Mouse (Mus musculus): Measurements from ENCODE around the gene Kif11. TPM values are rescaled to one million over a fixed set of nuclear protein-coding genes. Genes with fewer than 3 reads are reported as not detected.

The Kif11 gene
- polyA plus RNA-seq, 1 experiment from 2014 or later = 87.5 TPM

- Histone ChIP-seq H3K9me3 (ENCODE audit: low read depth, low read length) (no peaks in the 10 kb centered on the region), H3K27me3 (ENCODE audit: insufficient read depth, low read length) (no peaks in the 10 kb centered on the region), H3K4me1 (ENCODE audit: insufficient read depth) (no peaks in the 10 kb centered on the region), H3K36me3 (ENCODE audit: insufficient read depth) (no peaks in the 10 kb centered on the region), H3K4me2 (no peak overlapping the region), H3K9ac (no peak overlapping the region), H3K4me3 (ENCODE audit: low read depth, low read length) (no peak overlapping the region), H3K27ac (ENCODE audit: low read depth) (no peak overlapping the region)
- WGBS = 41% methylated on average over 5 of the region's 5 CpGs
- ATAC-seq (ENCODE audit: insufficient read depth) (no peak), DNase-seq (peak; percentile 22)
- no peak for TF ChIP-seq CTCF (IDR thresholded peaks at IDR 0.05; ENCODE audit: low read depth)
These were observed 13.7 kb upstream of the Kif11 start for GRCm38 (mm10) chr19:37362545-37362944.

GRCm38 (mm10) chr19:37363128-37363939, 12.9 kb upstream of the Kif11 start:
- DNase-seq = peak; percentile 20
- 71% methylated on average over 11 of the region's 11 CpGs for WGBS
- H3K4me2 ChIP-seq = no peak overlapping the region

GRCm38 (mm10) chr19:37368990-37369389, 7.2 kb upstream of the Kif11 start:
- TF ChIP-seq CTCF (IDR thresholded peaks at IDR 0.05; ENCODE audit: low read depth) = no peak
- no peak overlapping the region for H3K4me3 ChIP-seq (ENCODE audit: low read depth, low read length)
- H3K27ac ChIP-seq (ENCODE audit: low read depth) = no peak overlapping the region
- 68% methylated on average over 1 of the region's 1 CpGs for WGBS
- DNase-seq = no peak
- H3K36me3 ChIP-seq (ENCODE audit: insufficient read depth) = no peaks in the 10 kb centered on the region
- no peaks in the 10 kb centered on the region for H3K9me3 ChIP-seq (ENCODE audit: low read depth, low read length)
- H3K4me2 ChIP-seq = no peak overlapping the region
- no peak overlapping the region for H3K9ac ChIP-seq
- ATAC-seq (ENCODE audit: insufficient read depth) = no peak
- no peaks in the 10 kb centered on the region for H3K4me1 ChIP-seq (ENCODE audit: insufficient read depth)
- no peaks in the 10 kb centered on the region for H3K27me3 ChIP-seq (ENCODE audit: insufficient read depth, low read length)

More at GRCm38 (mm10) chr19:37363128-37363939, 12.9 kb upstream of the Kif11 start:
- no peaks in the 10 kb centered on the region for H3K9me3 ChIP-seq (ENCODE audit: low read depth, low read length)
- no peak for ATAC-seq (ENCODE audit: insufficient read depth)
- no peak overlapping the region for H3K9ac ChIP-seq
- H3K4me3 ChIP-seq (ENCODE audit: low read depth, low read length) = no peak overlapping the region
- no peaks in the 10 kb centered on the region for H3K4me1 ChIP-seq (ENCODE audit: insufficient read depth)
- no peak for TF ChIP-seq CTCF (IDR thresholded peaks at IDR 0.05; ENCODE audit: low read depth)
- no peak overlapping the region for H3K27ac ChIP-seq (ENCODE audit: low read depth)
- H3K27me3 ChIP-seq (ENCODE audit: insufficient read depth, low read length) = no peaks in the 10 kb centered on the region
- H3K36me3 ChIP-seq (ENCODE audit: insufficient read depth) = no peaks in the 10 kb centered on the region

- Histone ChIP-seq H3K27ac (ENCODE audit: low read depth) (no peak overlapping the region), H3K4me2 (no peak overlapping the region), H3K4me3 (ENCODE audit: low read depth, low read length) (no peak overlapping the region), H3K9ac (no peak overlapping the region), H3K27me3 (ENCODE audit: insufficient read depth, low read length) (no peaks in the 10 kb centered on the region), H3K4me1 (ENCODE audit: insufficient read depth) (no peaks in the 10 kb centered on the region), H3K9me3 (ENCODE audit: low read depth, low read length) (no peaks in the 10 kb centered on the region), H3K36me3 (ENCODE audit: insufficient read depth) (no peaks in the 10 kb centered on the region)
- TF ChIP-seq CTCF (IDR thresholded peaks at IDR 0.05; ENCODE audit: low read depth) = no peak
- no peak for DNase-seq
- 84% methylated on average over 4 of the region's 4 CpGs for WGBS
- ATAC-seq (ENCODE audit: insufficient read depth) = no peak
These were observed 6.3 kb upstream of the Kif11 start for GRCm38 (mm10) chr19:37369921-37370320.

- TF ChIP-seq CTCF (IDR thresholded peaks at IDR 0.05; ENCODE audit: low read depth) = no peak
- H3K4me3 ChIP-seq (ENCODE audit: low read depth, low read length) = no peak overlapping the region
These were observed 5.8 kb upstream of the Kif11 start for GRCm38 (mm10) chr19:37370356-37370755.

GRCm38 (mm10) chr19:37374941-37375754, 1.1 kb upstream of the Kif11 start:
- H3K9me3 ChIP-seq (ENCODE audit: low read depth, low read length) = no peaks in the 10 kb centered on the region
- peak overlapping the region; percentile 59 for H3K4me2 ChIP-seq
- H3K36me3 ChIP-seq (ENCODE audit: insufficient read depth) = no peaks in the 10 kb centered on the region
- no peak for TF ChIP-seq CTCF (IDR thresholded peaks at IDR 0.05; ENCODE audit: low read depth)
- no peaks in the 10 kb centered on the region for H3K27me3 ChIP-seq (ENCODE audit: insufficient read depth, low read length)
- H3K9ac ChIP-seq = peak overlapping the region; percentile 90
- peaks cover 3% of the 10 kb centered on the region; the same call in 1 of the 2 replicates for H3K4me1 ChIP-seq (ENCODE audit: insufficient read depth)
- WGBS = 21% methylated on average over 7 of the region's 7 CpGs
- DNase-seq = peak; percentile 39
- peak overlapping the region; percentile 96 for H3K4me3 ChIP-seq (ENCODE audit: low read depth, low read length)
- ATAC-seq (ENCODE audit: insufficient read depth) = no peak
- peak overlapping the region; percentile 99 for H3K27ac ChIP-seq (ENCODE audit: low read depth)

More at GRCm38 (mm10) chr19:37370356-37370755, 5.8 kb upstream of the Kif11 start:
- H3K27ac ChIP-seq (ENCODE audit: low read depth) = no peak overlapping the region
- H3K9ac ChIP-seq = no peak overlapping the region
- H3K9me3 ChIP-seq (ENCODE audit: low read depth, low read length) = no peaks in the 10 kb centered on the region
- ATAC-seq (ENCODE audit: insufficient read depth) = no peak
- H3K4me1 ChIP-seq (ENCODE audit: insufficient read depth) = no peaks in the 10 kb centered on the region
- H3K27me3 ChIP-seq (ENCODE audit: insufficient read depth, low read length) = no peaks in the 10 kb centered on the region
- H3K36me3 ChIP-seq (ENCODE audit: insufficient read depth) = no peaks in the 10 kb centered on the region
- H3K4me2 ChIP-seq = no peak overlapping the region
- DNase-seq = no peak
- 90% methylated on average over 5 of the region's 5 CpGs for WGBS

GRCm38 (mm10) chr19:37376841-37377240, 638 bp downstream of the Kif11 start:
- no peaks in the 10 kb centered on the region for H3K36me3 ChIP-seq (ENCODE audit: insufficient read depth)
- peak overlapping the region; percentile 96 for H3K4me3 ChIP-seq (ENCODE audit: low read depth, low read length)
- peak overlapping the region; percentile 59 for H3K4me2 ChIP-seq
- no peak for TF ChIP-seq CTCF (IDR thresholded peaks at IDR 0.05; ENCODE audit: low read depth)
- H3K27me3 ChIP-seq (ENCODE audit: insufficient read depth, low read length) = no peaks in the 10 kb centered on the region
- peak overlapping the region; percentile 99; the same call in 1 of the 2 replicates for H3K27ac ChIP-seq (ENCODE audit: low read depth)
- DNase-seq (peak; percentile 26), ATAC-seq (ENCODE audit: insufficient read depth) (no peak)
- under 1% methylated on average over 11 of the region's 11 CpGs for WGBS
- peak overlapping the region; percentile 90 for H3K9ac ChIP-seq
- H3K4me1 ChIP-seq (ENCODE audit: insufficient read depth) = peaks cover 3% of the 10 kb centered on the region; the same call in 1 of the 2 replicates
- H3K9me3 ChIP-seq (ENCODE audit: low read depth, low read length) = no peaks in the 10 kb centered on the region

All from lung, embryonic 14.5 days (tissue).